Mouse (Mus musculus): ENCODE results near the gene Cldn19.

Cldn19 gene

DNA sequence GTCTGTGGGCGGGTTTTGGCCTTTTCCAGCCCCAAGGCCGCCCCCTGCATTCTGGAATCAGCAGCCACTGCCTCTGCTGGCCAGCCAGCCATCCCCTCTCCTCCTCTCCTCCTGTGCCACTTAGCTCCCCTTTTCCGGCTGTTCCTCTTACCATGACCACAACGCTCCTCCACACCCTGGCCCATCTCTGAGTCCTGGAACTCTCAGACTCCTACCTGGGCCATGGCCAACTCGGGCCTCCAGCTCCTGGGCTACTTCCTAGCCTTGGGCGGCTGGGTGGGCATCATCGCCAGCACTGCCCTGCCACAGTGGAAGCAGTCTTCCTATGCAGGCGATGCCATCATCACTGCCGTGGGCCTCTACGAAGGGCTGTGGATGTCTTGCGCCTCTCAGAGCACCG lies at the start of gene Cldn19:
TSS of gene Cldn19 (plus strand) at position 64 of the 400 bp plus-strand sequence.
- peak in 1 of 2 experiments; percentile 34 for DNase-seq

DNA sequence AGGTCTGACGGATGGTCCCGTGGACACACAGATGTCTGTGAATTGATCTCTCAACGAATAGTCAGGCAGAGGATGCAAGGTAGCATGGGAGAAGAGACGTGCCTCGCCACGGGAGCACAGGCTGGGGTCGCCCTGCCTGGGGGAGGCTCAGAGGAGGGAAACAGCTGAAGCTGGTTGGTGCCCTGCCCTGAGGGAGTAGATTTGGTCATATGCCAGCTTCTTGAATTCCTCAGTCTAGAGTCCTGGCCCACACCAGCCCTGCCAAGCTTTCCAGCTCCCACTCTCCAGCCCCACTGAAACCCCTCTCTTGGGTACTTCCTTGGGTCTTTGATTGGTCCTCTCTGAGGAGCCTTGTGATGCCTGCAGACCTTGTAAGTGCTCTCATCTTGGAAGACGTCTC lies 38.5 kb upstream of the Cldn19 start:
- DNase-seq: no peak

DNA sequence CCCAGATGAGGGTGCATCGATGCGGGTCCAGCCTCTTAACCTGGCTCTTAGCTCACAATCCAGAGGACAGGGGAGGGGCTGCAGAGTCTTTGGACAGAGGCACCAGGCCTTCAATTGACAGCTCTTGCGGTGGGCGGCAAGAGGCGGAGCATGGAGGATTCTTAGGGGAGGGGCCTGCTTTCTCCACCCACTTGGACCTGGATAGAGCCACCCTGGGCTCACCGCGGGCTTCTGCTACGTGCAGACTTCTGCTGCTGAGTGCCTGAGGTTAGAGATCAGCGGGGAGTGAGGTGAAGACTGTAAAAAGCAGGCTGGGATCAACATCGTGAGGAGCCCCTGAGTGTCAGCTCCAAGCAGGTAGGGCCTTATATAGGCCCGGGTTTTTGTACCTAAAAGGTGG lies 37.0 kb upstream of the Cldn19 start, which contains the start of gene Tmem269:
TSS of gene Tmem269 (minus strand) at position 49 of the 400 bp plus-strand sequence.
- no peak for DNase-seq

DNA sequence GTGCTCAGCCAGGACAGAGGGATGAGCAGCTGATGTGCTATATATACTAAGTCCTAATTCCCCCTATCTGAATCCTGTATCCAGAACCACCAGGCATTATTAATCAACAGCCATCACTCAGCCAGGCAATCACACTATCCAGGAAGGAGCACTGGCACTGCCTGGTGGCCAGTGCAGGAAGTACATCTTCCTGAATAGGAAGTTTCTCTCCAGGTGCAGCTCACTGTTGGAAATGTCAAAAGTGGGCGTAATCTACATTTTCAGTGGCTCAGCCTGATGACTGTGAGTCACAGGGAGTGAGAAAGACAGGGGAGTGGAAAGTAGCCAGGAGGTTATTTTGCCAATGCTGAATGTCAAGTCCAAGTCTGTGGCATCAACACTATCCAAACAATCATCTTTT lies 31.5 kb upstream of the Cldn19 start:
- DNase-seq: peak; percentile 42 to 55

DNA sequence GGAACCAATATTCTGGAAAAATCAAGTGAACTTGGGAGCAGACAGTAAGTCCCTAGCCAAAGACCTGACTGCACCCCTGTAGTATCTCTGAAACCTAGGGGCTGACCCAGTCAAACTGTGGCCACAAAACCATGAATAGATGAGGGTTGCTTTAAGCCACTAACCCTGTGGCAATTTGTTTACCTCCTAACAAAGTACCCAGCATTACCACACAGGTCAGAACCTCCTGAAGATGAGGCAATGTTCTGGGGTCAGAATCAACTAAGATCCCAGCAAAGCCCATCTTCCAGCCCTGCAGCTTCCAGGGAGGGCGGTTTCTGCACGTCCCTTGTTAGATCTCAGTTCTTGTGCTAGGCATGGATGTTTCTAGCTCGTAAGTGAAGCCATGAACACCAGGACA lies 30.7 kb upstream of the Cldn19 start:
- DNase-seq: no peak

DNA sequence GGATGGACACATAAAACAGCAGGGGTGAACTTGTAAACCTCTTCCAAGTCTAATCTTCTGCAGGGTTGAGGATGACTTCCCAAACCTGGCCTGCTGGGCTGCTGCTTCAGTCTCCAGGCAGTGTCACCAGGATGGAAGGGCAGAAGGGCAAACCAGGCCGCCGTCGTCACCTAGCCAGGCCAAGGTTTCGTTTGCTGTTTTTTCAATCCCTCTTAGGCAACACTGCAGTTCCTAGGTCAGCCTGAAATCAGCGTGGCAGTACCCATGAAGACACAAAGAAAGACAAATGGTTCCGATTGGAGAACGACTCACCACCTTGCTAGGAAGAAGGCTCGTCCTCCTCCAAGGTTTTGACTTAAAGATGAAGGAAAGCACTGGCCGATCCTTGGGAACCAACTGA lies 29.5 kb upstream of the Cldn19 start:
- no peak for DNase-seq

DNA sequence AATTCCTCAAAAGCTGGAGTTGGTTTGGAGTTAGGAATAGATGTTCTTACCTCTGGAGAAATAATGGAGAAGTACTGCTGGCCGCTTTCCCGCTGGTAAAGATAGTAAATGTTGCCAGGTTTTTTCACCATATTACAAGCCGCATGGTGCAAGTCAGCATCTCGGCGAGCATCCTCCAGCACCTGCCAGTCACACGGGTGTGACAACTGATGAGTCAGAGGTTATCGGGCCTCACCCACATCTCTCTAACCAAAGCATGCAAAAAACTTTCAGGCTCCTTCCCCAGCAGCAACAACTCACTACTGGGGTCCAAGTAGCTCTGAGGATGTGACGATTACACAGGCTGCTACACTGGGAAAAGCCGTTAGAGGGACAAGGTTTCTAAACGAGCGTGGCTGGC lies 28.5 kb upstream of the Cldn19 start:
- no peak for DNase-seq

DNA sequence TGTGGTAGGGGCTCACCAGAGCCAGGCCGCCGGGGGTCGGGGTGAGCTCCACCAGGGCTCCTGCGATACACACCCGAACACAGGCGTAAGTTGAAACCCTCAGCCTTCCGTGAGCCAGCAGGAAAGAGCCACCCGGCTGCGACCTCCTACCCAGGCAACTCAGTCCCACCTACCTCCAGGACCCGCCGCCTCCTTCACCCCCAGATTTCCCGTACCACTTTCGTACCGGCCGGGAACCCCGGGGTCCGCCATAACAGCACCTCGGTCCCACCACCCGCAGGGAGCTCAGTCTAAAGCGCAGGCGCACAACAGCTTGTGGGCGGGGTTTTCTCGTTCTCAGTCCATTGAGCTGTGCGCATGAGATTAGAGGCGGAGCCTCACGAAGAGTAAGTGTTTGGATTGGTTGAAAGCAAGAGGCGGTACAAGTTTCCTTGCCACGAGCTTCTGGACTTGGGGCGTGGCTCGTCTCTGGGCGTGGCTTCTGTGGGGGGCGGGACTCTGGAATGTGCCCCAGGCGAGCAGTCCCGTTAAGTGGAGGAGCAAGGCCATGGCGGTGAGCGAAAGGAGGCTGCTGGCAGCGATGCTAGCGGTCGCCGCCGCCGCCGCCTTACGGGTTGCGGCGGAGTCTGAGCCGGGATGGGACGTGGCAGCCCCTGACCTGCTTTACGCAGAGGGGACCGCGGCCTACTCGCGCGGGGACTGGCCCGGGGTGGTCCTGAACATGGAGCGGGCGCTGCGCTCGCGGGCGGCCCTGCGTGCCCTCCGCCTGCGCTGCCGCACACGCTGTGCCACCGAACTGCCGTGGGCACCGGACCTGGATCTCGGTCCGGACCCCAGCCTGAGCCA lies 22.6 kb upstream of the Cldn19 start, which contains the start of the genes AU022252 and P3h1:
TSS of gene AU022252 (minus strand) at position 303 of the 846 bp plus-strand sequence.
TSS of gene P3h1 (plus strand) at position 506 of the 846 bp plus-strand sequence.
- peak; percentile 99 to 100 for DNase-seq

DNA sequence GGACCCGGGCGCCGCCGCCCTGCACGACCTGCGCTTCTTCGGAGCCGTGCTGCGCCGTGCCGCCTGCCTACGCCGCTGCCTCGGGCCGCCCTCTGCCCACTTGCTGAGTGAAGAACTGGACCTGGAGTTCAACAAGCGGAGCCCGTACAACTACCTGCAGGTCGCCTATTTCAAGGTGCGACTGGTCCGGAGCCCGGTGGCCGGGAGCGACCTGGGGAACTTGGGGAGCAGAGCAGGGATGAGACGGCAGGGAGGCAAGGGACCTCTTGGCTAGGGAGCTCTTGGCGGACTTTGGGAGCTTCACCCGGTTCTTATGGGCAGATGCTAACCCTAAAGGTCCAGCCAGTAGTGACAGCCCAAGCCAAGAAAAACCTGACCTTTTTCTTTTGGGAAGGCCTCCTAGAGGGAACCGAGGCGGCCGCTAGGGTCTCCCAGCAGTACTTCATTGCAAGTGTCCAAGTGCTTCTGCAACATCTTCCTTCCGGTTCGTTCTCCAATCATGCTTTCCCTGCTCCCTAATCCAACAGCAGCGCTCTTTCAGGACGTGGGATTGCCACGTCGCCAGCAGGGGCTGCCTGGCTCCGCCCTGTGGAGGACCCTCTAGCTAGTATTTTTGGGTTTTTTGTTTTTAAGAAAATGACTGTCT lies 21.8 kb upstream of the Cldn19 start:
- peak; percentile 54 to 56 for DNase-seq

DNA sequence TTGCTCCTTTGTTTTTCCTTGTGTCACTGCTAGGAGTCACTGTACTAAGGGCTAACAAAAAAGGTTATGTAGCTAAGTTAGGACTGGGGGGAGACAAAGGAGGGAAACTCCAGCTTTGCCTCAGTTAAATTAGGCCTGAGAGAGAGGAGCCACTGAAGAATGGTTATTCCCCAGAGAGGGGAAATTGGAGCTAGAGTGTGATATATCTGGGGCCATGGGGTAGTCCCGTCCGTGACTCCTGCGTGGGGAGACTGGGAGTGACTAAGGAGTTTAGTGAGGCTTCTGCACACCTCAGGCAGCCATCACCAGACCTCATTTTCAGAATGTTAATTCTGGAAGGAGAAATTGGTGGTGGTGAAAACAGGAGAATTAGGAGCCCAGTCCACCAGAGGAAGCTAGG lies 20.9 kb upstream of the Cldn19 start:
- DNase-seq: no peak

DNA sequence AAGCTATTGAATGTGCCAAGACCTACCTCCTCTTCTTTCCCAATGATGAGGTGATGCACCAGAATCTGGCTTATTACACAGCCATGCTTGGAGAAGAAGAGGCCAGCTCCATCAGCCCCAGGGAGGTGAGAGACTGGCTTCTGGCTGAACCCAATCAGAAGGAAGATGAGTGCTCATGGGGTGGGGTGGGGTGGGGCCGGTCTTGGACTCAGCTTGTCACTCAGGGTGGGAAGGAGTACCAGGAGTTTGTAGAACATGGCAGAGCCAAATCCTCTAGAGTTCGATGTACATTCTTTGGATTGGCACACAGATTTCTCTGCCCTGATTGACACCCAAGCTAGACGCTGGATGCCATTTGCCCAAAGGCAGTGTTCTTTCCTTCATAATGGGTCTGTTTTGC lies 16.6 kb upstream of the Cldn19 start:
- DNase-seq: no peak

DNA sequence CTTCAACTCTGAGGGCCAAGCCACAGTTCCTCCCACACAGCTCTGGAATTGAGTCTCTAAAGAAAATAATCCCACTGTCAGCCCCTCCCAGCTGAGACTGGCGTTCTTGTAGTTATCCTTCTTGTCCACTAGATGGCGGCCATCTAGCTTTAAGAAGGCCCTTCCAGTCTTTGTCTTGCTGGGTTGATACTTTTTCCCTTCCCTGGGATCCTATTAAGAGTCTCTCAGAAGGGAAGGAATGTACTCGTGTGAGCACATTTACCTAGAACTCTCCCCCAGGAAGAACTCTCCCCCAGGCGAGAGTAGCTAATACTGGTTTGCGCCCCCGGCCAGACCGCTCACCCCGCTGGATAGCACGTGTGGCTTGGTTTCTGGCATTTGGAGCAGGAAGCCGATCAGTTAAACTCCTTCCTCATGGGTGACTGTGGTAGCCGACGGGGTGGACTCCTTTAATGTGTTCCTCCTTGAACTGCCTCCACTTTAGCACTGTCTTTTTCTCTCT lies 16.0 kb upstream of the Cldn19 start:
- peak; percentile 40 to 55 for DNase-seq

DNA sequence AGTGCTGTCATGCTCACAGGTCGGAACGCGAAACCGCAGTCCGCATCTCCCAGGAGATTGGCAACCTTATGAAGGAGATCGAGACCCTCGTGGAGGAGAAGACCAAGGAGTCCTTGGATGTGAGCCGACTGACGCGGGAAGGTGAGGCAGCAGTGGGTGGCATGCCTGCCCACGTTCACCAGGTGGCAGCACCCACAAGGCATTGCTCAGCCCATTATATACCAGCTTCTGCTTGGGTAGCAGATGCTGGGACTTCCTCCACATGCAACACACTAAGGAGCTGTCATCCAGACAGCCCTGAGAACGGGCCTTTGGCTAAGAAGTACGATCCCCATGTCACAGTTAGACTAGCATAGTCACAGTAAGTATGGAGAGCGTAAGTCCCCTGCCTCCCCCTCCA lies 13.6 kb upstream of the Cldn19 start:
- DNase-seq: peak; percentile 47 to 72

DNA sequence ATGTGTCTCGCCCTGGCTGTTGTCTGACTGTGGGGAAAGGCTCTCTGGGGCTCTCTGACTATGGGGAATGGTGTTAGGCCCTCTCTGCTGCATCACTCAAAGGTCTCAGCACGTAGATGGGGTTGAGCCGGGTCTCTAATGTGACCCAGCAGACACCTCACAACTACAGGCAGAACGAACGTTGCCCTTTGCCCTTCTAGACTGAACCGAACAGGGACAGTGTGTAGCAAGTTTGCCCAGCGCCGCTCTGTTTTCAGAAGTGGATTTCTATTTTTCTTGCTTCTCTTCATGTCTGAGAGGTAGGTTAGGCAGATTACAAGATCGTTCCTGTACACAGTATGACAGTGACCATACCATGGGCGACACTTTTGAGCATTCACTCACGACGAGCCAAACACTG lies 12.6 kb upstream of the Cldn19 start:
- no peak for DNase-seq

DNA sequence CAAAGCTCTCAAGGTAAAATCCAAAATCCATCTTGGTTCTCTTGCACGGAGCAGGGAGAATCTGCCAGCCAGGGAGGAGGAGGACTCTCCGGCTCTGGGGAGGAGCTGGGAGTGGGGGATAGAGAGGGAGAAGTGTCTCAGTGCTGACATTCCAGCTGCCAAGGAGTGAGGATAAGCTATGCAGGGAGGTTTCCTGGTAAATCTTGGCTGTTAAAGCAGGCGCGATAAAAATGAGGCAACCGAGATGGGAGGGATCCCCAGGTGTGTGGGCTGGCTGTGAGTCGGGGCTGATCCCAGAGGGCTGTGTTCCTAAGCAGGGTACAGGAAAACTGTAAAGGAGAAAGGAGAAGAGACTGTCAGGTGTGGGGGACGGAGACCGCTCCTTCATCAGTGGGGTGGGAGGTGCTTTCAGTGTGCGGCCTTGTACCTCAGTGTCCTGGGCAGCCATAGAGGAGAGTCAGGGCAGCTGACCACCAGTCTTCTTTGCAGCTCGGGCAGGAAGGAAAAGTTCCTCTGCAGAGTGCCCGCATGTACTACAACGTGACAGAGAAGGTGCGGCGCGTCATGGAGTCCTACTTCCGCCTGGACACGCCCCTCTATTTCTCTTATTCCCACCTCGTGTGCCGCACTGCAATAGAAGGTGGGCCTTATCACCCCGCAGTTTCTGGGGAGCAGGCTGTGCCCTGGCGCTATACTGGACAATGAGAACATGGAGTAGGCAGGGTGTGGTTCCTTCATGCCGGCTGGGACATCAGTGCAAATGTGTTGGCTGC lies 10.6 kb upstream of the Cldn19 start:
- DNase-seq: no peak

DNA sequence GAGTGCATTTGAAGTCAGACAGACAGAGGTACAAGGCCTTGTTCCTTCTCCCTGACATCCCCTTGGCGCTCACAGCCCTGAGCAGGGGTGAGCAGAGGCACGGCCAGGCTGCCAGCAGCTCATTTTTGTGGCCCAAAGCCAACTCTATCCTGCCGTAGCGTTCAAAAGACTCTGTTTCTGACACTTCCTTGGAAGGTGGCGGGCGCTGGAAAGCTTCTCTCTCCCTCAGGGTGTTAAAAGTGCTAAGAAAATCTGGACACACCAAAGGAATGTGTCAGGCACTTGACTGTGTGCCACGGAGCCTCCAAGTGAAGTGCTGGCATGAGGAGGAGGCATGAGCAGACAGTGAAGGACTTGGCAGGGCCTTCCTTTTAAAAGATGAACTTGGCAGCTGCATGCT lies 9.7 kb upstream of the Cldn19 start:
- DNase-seq: peak; percentile 43 to 51

DNA sequence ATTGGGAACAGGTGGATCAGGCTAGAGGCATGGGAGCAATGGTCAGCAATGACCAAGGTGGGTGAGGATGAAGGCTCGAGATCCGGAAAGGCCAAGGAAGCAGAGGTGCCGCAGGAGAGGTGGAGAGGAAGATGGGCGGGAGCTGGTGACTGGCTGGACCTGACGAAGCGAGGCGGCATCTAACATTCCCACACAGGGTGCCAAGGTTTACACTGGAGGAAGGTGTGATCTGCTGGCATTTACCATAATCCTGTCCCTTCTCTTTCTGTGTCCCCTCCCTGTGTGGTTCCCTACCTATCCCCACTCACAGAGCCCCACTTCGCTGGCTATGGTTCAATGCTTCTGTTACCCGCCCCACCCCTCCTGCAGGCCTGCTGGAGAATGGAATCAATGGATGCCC lies 9.3 kb upstream of the Cldn19 start:
- no peak for DNase-seq

DNA sequence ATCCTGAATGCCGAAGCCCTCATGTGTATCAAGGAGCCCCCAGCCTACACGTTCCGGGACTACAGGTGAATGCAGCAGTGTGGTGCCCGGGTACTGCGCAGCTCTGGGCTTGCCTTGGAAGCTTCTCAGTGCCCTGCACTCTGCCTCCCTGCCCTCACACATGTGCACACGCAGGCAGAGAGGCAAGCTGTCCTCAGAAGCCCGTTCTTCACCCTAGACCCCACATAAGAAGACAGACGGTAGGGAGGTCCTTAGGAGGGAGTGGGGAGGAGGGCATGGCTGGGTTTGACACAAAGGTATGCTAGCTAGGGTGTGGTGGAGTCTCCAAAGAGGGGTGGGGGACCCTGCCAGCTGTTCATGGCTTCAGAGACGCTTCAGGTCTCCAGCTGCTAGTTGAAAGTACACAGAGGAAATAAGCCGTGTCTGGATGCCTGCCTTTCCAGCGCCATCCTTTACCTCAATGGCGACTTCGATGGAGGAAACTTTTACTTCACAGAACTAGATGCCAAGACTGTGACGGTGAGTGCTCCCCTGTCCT lies 8.5 kb upstream of the Cldn19 start:
- no peak for DNase-seq

DNA sequence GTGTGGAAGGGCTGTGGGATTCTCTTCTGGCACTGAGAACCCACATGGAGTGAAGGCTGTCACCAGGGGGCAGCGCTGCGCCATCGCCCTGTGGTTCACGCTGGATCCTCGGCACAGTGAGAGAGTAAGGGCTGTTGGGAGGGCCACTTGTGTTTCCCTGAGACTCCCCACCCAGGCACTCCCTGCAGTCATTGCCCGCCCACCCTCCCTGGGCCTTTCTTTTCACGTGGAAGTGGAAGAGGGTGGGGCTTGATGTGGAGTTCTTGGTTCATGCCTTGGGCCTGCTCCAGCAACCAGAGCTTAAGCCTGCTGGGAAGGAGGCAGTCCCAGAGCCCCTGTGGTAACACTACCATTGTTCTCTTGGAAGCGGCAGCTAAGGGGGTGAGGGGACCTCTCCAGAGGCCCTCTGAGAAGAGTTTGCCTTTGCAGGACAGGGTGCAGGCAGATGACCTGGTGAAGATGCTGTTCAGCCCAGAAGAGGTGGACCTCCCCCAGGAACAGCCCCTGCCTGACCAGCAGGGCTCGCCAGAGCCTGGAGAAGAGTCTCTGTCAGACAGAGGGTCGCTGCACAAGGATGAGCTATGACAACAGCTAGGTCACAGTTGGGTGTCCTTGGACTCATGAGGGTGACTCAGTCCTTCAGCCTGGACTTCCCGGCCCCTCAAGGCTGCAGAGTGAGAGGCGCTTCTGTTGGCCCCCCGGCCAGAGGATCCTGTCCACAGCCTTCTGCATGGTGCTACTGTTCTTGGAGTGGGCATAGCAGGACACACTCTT lies 7.6 kb upstream of the Cldn19 start:
- DNase-seq: peak; percentile 53 to 65

DNA sequence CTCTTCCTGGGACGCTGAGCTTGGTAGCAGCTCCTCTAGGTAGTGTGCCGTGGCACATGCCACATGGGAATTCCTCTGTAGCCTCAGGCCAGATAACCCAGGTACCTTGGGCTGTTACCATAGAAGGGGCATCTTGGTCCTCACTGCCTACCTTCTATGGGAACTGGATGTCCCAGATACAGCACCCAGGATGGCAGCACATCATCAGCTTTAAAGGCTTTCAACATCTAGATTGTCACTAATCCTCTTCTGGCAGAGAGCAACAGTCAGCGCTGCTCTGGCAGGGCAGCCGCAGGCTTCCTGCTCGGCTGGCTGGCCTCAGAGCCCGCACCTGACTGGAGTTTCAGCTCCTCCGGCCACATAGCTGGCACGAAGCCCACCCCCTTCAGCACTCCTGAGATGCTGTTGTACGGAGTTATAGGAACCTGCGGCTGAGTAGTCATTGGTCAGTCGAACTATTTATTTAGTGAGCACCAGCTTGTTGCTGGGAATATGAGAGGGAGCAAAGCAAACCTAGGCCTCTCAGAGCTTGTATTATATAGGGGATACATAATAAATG lies 6.7 kb upstream of the Cldn19 start:
- DNase-seq: peak; percentile 49 to 64

DNA sequence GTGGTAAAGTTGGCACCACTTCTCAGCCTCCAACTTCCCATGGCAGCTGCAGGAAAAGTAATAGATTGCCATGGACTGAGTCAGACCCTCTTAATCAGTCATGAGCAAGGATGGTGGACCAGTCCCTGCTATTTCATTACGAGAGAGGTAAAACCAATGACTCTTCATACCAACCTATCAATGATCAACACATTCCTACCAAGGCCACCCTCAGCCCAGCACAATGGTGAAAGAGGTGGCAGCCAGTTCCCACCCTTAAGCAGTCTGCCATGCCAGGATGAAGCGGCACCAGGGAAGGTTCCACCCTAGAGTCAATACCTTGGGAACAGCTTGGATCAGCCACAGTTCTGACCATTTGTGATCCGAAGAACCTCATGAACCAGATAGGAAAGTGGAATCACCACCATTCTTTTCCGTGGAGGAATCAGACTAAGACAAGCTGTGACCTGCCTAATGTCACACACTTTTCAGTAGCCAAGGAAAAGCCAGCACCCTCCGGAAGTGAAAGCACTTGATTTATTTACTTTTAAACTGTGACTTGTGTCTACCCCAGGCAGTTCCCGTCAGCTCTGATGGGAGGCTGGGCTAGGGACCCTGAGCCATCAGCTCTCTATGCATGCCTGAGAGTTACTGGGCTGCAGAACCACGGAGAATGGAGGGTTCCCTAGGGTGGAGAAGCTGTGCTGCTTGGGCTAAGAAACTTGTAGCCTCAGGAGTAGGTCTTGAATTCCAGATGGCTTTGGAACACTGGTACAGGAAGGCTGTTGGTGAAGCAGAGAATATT lies 3.0 kb upstream of the Cldn19 start:
- DNase-seq: no peak
